Mouse (Mus musculus): ENCODE measurements around the gene Cspg4.

- TF ChIP-seq CTCF (IDR thresholded peaks at IDR 0.05) = peak; percentile 73
- TF ChIP-seq EP300 (IDR thresholded peaks at IDR 0.05) = no peak
These were observed 63.4 kb downstream of the Cspg4 start, which contains the start of gene Snx33 for GRCm38 (mm10) chr9:56928041-56928811.

Measured in lung, postnatal 0 days (tissue).